Mouse (Mus musculus): ENCODE data around the gene Ifna1. TPM values are rescaled to one million over a fixed set of nuclear protein-coding genes. Genes with fewer than 3 reads are reported as not detected.
"Not testable (repeated sequence)": the region's sequence is repeated elsewhere in the genome, so short reads cannot be mapped to it uniquely, and the experiment has no call there.

Gene Ifna1
- total RNA-seq (2014; rRNA removed) (not detected in 2 replicates), polyA plus RNA-seq (2015; fragmentation: Nextera tagmentation; extraction: Ambion mirVana) (not detected in 2 replicates)

DNA sequence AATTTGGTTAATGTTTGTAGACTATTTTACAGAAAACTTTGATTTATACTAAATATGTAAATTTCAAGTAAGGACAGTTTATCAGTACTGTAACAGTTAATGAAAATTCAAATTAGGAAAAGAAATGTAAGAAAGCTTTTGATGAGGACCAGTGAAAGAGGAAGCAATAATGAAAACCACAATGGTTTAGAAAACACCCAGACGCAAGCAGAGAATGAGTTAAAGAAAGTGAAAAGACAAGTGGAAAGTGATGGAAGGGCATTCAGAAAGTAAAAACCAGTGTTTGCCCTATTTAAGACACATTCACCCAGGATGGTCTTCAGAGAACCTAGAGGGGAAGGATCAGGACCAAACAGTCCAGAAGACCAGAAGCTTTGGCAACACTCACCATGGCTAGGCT, at the start of gene Ifna1:
Gene Ifna1, plus strand, starts transcription at position 390 of the 400 bp plus-strand sequence.
- TF ChIP-seq CTCF (IDR thresholded peaks at IDR 0.05; ENCODE audit: low read depth): no peak
- no peak for ATAC-seq
- 82% methylated on average over 1 of the region's 1 CpGs for WGBS

GRCm38 (mm10) chr4:88802954-88803353, 46.9 kb upstream of the Ifna1 start, which contains the start of gene Gm13287:
Gm13287 (plus strand) TSS chr4:88803254.
- H3K9me3 ChIP-seq (ENCODE audit: low read length); ATAC-seq; H3K27ac ChIP-seq; H3K4me1 ChIP-seq (ENCODE audit: insufficient read depth, low read length); H3K4me2 ChIP-seq (ENCODE audit: low read depth, low read length); H3K36me3 ChIP-seq (ENCODE audit: insufficient read depth, low read length); H3K27me3 ChIP-seq (ENCODE audit: insufficient read depth, low read length); H3K9ac ChIP-seq (replicated peaks; ENCODE audit: low read length); H3K4me3 ChIP-seq (ENCODE audit: low read length); DNase-seq (ENCODE audit: low spot score): not testable (repeated sequence)
- WGBS: no CpG with 5 or more reads among the region's 29 CpGs

More for the DNA sequence above, at the start of gene Ifna1:
- no peaks in the 10 kb centered on the region for H3K27me3 ChIP-seq (ENCODE audit: insufficient read depth, low read length)
- no peak within 1 kb of the TSS for H3K4me2 ChIP-seq (ENCODE audit: low read depth, low read length)
- H3K4me1 ChIP-seq (ENCODE audit: insufficient read depth, low read length): no peaks in the 10 kb centered on the region
- no peak for DNase-seq (ENCODE audit: low spot score)
- H3K27ac ChIP-seq: no peak within 1 kb of the TSS
- H3K36me3 ChIP-seq (ENCODE audit: insufficient read depth, low read length): no peaks in the 10 kb centered on the region
- no peaks in the 10 kb centered on the region for H3K9me3 ChIP-seq (ENCODE audit: low read length)
- H3K4me3 ChIP-seq (ENCODE audit: low read length): no peak within 1 kb of the TSS
- no peak within 1 kb of the TSS for H3K9ac ChIP-seq (replicated peaks; ENCODE audit: low read length)

DNA sequence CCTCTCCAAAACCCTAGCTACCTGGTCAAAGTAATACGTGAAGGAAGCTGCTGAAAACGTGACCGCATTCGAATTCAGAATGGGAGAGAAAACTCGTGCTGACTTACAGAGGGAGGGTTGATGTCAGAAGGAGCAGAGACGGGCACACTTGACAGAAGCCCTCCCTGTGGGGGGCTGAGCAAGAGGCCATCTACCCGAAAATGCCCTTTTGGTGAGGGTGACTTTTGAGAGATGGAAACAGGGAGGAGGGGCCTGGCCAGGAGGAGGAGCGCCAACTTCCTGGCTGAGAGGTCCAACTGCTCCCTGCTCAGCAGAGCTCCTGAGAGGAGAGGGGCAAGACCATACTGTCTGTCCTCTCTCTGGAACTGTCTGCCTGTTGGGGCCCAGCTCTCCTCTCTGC, 44.7 kb upstream of the Ifna1 start, which contains the start of gene Gm13288:
Gene Gm13288, plus strand, starts transcription at position 301 of the 400 bp plus-strand sequence.
- not testable (repeated sequence) for H3K4me3 ChIP-seq (ENCODE audit: low read length)
- no CpG with 5 or more reads among the region's 8 CpGs for WGBS

DNA sequence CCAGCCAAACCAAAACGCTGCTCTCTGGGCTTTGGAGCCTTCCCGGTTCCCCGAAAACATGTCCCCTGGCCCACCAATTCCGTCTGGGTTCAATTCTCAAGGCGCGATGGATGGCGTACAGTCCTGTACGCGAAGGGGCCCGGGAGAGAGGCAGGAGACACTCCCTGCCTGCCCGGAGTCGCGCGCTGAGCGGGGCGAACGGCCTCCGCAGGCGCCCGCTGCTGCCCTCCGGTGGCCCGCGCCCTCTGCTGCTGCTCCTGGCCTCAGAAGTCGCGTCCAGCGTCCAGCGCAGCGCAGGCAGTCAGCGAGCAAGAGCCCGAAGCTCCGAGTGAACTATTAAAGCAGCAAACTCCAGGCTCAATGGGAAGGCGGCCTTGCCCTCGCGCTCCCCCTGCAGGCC, 44.1 kb upstream of the Ifna1 start:
- H3K4me3 ChIP-seq (ENCODE audit: low read length); DNase-seq (ENCODE audit: low spot score); H3K4me1 ChIP-seq (ENCODE audit: insufficient read depth, low read length): not testable (repeated sequence)

More for the DNA sequence above, 44.7 kb upstream of the Ifna1 start, which contains the start of gene Gm13288:
- not testable (repeated sequence) for H3K27ac ChIP-seq; ATAC-seq; H3K27me3 ChIP-seq (ENCODE audit: insufficient read depth, low read length); H3K4me2 ChIP-seq (ENCODE audit: low read depth, low read length); H3K9me3 ChIP-seq (ENCODE audit: low read length); H3K36me3 ChIP-seq (ENCODE audit: insufficient read depth, low read length); DNase-seq (ENCODE audit: low spot score); H3K4me1 ChIP-seq (ENCODE audit: insufficient read depth, low read length); H3K9ac ChIP-seq (replicated peaks; ENCODE audit: low read length)

DNA sequence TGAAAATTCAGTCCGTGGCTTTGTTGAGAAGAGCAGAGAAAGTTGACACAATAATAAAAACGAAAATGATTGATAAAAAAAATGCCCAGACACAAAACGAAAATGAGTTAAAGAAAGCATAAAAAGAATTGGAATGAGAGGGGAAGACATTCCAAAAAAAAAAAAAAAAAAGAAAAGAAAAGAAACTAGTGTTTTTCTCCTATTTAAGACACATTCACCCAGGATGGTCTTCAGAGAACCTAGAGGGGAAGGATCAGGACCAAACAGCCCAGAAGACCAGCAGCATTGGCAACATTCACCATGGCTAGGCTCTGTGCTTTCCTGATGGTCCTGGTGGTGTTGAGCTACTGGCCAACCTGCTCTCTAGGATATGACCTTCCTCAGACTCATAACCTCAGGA, 34.0 kb upstream of the Ifna1 start, which contains the start of gene Ifna7:
Gene Ifna7, plus strand, starts transcription at position 301 of the 400 bp plus-strand sequence.
- DNase-seq (ENCODE audit: low spot score): no peak
- 67% methylated on average over 3 of the region's 3 CpGs for WGBS
- no peaks in the 10 kb centered on the region for H3K27me3 ChIP-seq (ENCODE audit: insufficient read depth, low read length)

More for the DNA sequence above, 44.1 kb upstream of the Ifna1 start:
- H3K27ac ChIP-seq; H3K27me3 ChIP-seq (ENCODE audit: insufficient read depth, low read length); ATAC-seq; H3K4me2 ChIP-seq (ENCODE audit: low read depth, low read length); H3K9ac ChIP-seq (replicated peaks; ENCODE audit: low read length); H3K36me3 ChIP-seq (ENCODE audit: insufficient read depth, low read length); H3K9me3 ChIP-seq (ENCODE audit: low read length): not testable (repeated sequence)
- 0% methylated on average over 6 of the region's 34 CpGs for WGBS

DNA sequence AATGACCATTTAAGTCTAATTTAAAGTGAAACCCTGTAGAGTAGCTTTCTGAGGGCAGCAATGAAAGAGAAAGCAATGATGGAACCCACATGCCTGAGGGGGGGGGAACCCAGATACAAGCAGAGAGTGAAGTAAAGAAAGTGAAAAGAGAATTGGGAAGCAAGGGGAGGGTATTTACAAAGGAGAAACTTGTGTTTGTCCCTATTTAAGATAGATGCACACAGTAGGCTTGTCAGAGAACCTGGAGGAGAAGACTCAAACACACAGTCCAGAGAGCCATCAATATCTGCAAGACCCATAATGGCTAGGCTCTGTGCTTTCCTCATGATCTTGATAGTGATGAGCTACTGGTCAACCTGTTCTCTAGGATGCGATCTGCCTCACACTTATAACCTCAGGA, 30.2 kb upstream of the Ifna1 start, which contains the start of gene Ifna11:
Gene Ifna11, plus strand, starts transcription at position 301 of the 400 bp plus-strand sequence.
- no peak within 1 kb of the TSS for H3K4me3 ChIP-seq (ENCODE audit: low read length)
- no peaks in the 10 kb centered on the region for H3K27me3 ChIP-seq (ENCODE audit: insufficient read depth, low read length)
- no peak within 1 kb of the TSS for H3K9ac ChIP-seq (replicated peaks; ENCODE audit: low read length)
- H3K36me3 ChIP-seq (ENCODE audit: insufficient read depth, low read length): no peaks in the 10 kb centered on the region
- no peak within 1 kb of the TSS for H3K4me2 ChIP-seq (ENCODE audit: low read depth, low read length)
- DNase-seq (ENCODE audit: low spot score): no peak
- H3K27ac ChIP-seq: no peak within 1 kb of the TSS
- ATAC-seq: no peak
- WGBS: 89% methylated on average over 1 of the region's 1 CpGs
- no peaks in the 10 kb centered on the region for H3K9me3 ChIP-seq (ENCODE audit: low read length)
- no peaks in the 10 kb centered on the region for H3K4me1 ChIP-seq (ENCODE audit: insufficient read depth, low read length)
- no peak for TF ChIP-seq CTCF (IDR thresholded peaks at IDR 0.05; ENCODE audit: low read depth)

More for the DNA sequence above, 34.0 kb upstream of the Ifna1 start, which contains the start of gene Ifna7:
- no peak within 1 kb of the TSS for H3K4me3 ChIP-seq (ENCODE audit: low read length)
- ATAC-seq: no peak
- no peak within 1 kb of the TSS for H3K9ac ChIP-seq (replicated peaks; ENCODE audit: low read length)
- no peaks in the 10 kb centered on the region for H3K9me3 ChIP-seq (ENCODE audit: low read length)
- TF ChIP-seq CTCF (IDR thresholded peaks at IDR 0.05; ENCODE audit: low read depth): no peak
- H3K4me1 ChIP-seq (ENCODE audit: insufficient read depth, low read length): no peaks in the 10 kb centered on the region
- H3K27ac ChIP-seq: no peak within 1 kb of the TSS
- no peak within 1 kb of the TSS for H3K4me2 ChIP-seq (ENCODE audit: low read depth, low read length)
- H3K36me3 ChIP-seq (ENCODE audit: insufficient read depth, low read length): no peaks in the 10 kb centered on the region

- Histone ChIP-seq H3K9ac (replicated peaks; ENCODE audit: low read length) (no peak overlapping the region), H3K36me3 (ENCODE audit: insufficient read depth, low read length) (no peaks in the 10 kb centered on the region), H3K9me3 (ENCODE audit: low read length) (no peaks in the 10 kb centered on the region), H3K4me1 (ENCODE audit: insufficient read depth, low read length) (no peaks in the 10 kb centered on the region), H3K4me3 (ENCODE audit: low read length) (no peak overlapping the region), H3K27me3 (ENCODE audit: insufficient read depth, low read length) (no peaks in the 10 kb centered on the region), H3K27ac (no peak overlapping the region), H3K4me2 (ENCODE audit: low read depth, low read length) (no peak overlapping the region)
- DNase-seq (ENCODE audit: low spot score) (peak; percentile 53), ATAC-seq (no peak)
- TF ChIP-seq CTCF (IDR thresholded peaks at IDR 0.05; ENCODE audit: low read depth): peak; percentile 67
- WGBS: 21% methylated on average over 4 of the region's 4 CpGs
Measured at GRCm38 (mm10) chr4:88822995-88823394, 26.9 kb upstream of the Ifna1 start.

DNA sequence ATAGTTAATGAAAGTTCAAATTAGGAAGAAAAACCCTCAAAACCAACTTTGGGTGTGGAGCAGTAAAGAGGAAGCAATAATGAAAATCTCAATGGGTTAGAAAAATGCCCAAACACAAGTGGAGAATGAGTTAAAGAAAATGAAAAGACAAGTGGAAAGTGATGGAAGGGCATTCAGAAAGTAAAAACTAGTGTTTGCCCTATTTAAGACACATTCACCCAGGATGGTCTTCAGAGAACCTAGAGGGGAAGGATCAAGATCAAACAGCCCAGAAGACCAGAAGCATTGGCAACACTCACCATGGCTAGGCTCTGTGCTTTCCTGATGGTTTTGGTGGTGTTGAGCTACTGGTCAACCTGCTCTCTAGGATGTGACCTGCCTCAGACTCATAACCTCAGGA, 22.8 kb upstream of the Ifna1 start, which contains the start of gene Ifna6:
Gene Ifna6, plus strand, starts transcription at position 301 of the 400 bp plus-strand sequence.
- H3K9me3 ChIP-seq (ENCODE audit: low read length); H3K27ac ChIP-seq; H3K36me3 ChIP-seq (ENCODE audit: insufficient read depth, low read length); ATAC-seq; H3K4me1 ChIP-seq (ENCODE audit: insufficient read depth, low read length); H3K4me2 ChIP-seq (ENCODE audit: low read depth, low read length); H3K9ac ChIP-seq (replicated peaks; ENCODE audit: low read length); H3K27me3 ChIP-seq (ENCODE audit: insufficient read depth, low read length); DNase-seq (ENCODE audit: low spot score); H3K4me3 ChIP-seq (ENCODE audit: low read length): not testable (repeated sequence)
